Mouse (Mus musculus) left cerebral cortex, adult 8-10 months (tissue): ENCODE data around the gene Mmp23. TPM values are rescaled to one million over a fixed set of nuclear protein-coding genes. Genes with fewer than 3 reads are reported as not detected.
"Not testable (repeated sequence)": the region's sequence is repeated elsewhere in the genome, so short reads cannot be mapped to it uniquely, and the experiment has no call there.

Source experiments
- DNase-seq, 2 experiments: peaks; one replicate each; pipeline ENCODE4 v3.0.0; 2022; ENCODE audit warnings: low spot score in 2 of 2
- total RNA-seq, 4 experiments: library from RNA; stranded (reverse); gene quantifications; 2 replicates each; pipeline ENCODE4 v1.2.4; 2022

Gene Mmp23
- 1 to 10 TPM in 3 of 4 experiments, under 1 TPM in 1; 0.99 to 2.8 (median 2.1) TPM for total RNA-seq

DNA sequence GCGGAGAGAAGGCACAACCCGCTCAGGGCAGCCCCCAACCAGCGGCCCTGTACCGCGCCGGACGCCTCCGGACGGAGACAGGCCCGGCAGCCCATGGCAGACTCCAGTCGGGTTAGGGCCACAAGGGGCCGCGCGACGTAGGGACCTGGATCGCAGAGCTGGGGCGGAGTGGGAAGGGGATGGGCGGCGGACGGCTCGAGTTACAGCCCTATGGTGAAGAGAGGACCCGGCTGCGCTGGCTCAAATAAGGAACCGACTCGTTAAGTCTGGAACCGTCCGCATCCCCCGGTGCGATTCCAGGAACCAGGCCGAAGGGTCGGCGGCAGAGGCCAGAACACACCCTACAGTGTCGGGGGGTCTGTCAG, at the start of gene Mmp23:
TSS of gene Mmp23 (minus strand) at position 299 of the 365 bp plus-strand sequence.
- DNase-seq: no peak

DNA sequence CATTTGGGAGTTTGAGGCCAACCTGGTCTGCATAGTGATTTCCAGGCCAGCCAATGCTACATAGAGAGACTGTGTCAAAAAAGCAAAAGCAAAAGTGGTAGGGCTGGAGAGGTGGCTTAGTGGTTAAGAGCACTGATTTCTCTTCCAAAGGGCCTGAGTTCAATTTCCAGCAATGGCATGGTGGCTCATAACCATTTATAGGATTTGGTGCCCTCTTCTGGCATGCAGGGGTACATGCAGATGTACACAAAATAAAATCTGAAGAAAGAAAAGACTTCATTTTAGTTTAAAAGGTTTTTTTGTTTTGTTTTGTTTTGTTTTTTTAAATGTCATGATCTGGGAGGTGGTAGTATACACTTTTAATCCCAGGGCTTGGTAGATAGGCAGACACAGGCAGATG, 47.2 kb upstream of the Mmp23 start:
- no peak for DNase-seq

DNA sequence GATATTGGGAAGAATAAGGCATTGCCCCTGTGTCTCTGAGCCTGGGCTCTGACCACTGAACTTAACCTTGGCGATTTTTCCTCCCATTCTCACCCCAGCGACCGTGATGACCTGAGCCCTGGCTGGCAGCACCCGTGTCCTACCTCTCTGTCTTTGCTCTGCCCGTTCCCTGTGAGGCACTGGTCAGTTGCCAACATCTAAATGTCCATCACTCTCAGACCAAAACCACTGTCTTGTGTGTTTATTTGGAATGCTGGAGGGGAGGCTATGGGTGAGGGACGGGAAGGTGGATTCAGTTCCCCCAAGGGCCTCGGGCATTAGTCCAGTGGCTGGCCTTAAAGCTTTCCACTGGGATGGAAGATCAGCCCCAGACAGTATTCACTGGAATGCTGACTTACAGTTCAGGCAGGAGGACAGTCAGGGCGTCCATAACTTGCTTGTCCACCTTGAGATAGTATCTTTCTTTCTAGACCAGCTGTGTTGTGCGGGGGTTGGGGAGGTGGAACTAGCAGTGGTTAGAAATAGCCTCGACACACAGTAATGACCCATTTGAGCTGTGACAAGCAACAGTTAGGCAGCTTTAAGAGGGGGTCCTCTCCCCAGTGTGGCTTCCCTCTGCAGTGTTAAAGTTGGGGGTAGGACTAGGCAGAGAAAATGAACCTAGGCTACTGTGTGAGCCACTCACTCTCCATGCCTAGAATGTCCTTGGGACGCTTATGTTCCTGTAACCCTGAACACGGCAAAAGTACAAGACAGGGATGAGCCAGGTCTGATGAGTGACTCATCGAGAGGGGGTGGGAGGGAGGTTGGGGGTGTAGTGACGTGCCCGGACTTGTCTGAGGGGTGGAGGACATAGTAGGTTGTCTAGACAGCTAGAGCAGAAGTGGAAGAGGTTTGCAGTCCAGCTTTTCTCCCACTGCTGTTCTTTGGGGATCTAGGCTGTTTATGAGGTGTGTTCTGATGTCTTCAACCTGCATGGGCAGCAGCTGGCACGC, 43.4 kb upstream of the Mmp23 start:
- DNase-seq: no peak

- DNase-seq: no peak
These were observed 42.4 kb upstream of the Mmp23 start for GRCm38 (mm10) chr4:155695531-155696062.

DNA sequence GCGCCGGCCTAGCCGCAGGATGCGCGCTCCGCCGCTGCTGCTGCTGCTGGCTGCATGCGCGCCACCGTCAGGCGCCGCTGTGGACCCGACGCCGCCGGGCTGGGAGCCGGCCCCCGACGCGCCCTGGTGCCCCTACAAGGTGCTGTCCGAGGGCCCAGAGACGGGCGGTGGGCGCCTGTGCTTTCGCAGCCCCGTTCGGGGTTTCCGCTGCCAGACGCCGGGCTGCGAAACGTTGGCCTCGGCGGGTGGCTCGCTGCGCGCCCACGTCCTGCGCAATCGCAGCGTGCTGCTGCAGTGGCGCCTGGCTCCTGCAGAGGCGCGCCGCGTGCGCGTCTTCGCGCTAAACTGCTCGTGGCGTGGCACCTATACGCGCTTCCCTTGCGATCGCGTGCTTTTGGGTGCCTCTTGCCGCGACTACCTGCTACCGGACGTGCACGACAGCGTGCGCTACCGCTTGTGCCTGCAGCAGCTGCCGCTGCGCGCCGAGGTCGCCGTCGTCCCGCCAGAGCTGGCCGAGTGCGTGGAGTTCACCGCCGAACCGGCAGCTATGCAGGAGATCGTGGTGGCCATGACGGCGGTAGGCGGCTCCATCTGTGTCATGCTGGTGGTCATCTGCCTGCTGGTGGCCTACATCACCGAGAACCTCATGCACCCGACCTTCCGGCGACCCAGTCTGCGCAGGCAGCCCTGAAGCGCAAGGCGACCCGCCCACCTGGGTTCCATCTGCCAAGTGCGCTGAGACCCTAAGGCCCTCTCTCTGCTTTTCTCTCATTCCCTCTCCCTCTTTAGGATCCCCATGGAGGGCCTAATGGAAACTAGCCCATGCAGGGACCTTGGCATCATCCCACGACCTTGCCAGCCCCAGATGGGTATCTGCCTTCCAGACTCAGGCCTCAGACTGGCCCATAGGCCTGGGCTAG, 41.6 kb upstream of the Mmp23 start:
- peak; percentile 71 to 82 for DNase-seq

DNA sequence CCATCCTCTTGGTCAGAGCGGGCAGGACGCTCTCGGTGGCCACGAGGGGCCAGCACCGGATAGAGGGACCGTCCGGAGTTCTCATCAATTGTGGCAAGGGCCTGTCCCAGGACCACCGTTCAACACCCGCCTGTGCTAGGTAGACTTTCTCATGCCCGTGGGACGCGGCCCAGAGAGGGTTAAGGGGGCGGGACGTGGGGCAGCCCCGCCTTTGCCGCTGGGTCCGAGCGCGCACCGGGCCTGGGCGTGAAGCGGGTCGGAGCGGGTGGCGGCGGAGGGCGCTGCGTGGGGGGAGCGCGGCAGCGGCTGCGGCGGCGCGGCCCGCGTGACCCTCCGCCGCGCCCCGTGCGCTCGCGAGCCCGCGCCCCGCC, 40.9 kb upstream of the Mmp23 start, which contains the start of gene Fndc10:
TSS of gene Fndc10 (plus strand) at position 232 of the 371 bp plus-strand sequence.
- DNase-seq: peak; percentile 63 to 78

DNA sequence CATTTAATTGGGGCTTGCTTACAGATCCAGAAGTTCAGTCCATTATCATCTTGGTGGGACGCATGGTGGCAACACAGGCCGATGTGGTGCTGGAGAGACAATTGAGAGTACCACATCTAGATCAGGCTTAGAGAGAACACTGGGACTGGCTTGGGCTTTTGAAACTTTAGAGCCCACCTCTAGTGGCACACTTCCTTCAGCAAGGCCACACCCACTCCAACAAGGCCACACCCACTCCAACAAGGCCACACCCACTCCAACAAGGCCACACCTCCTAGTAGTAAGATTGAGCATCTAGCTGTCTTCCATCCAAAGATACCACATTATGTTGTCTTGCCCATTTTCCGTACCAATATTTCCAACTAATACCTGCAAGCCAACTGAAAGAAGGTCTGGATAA, 39.2 kb upstream of the Mmp23 start:
- DNase-seq: no peak

DNA sequence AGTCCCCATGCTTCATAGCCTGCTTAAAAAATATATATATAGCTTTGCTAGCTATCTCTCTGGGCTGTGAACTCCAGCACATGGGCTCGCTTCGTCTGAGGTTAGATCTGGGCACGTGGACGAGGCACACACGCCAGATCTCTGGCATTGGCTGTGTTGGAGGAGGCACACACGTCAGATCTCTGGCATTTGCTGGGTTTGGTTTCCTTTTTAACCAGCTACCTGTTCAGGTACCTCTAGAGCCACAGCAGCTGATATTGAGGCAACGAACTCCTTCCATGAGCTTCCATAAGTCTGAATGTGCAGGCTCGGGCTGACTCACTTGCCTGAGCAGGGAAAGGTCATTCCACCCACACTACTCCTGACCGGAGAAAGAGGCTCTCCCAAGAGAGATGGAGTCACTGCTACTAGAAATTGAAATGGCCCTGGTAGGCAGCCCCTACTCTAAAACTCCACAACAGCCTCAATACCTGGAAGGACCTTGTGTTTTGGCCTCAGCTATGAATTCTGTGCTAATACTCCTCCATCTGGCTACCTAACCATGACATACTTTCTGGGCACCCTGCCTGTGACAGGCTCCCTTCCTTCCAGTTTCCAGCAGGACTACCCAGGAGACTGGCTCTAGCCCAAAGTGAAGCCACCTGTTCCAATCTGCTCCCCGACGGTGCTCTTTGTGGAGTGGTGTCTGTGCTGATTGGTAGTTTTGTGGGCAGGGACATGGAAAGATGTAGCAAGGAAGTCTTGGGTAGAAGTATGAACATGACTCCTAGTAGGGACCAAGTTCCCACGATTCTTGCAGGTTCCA, 37.6 kb upstream of the Mmp23 start:
- peak in 1 of 2 experiments; percentile 32 for DNase-seq

DNA sequence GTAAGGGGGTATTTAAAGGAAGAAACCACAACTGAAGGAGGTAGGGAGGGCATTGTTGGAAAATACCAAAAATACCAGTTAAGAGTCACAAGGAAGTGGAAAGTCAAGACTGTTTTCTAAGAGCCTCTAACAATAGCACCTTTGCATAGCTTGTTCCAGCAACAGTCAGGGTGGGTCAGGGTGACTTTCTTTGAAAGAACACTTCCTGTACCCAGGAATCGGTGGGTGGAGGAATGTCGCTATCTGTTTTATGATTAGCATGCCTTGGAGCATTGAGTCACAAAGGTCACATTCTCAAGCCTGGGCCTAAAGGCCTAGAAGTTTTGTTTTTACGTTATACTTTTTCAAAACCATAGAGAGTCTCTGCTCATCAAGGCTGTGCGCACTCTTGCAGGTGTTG, 34.6 kb upstream of the Mmp23 start:
- not testable (repeated sequence) for DNase-seq

GRCm38 (mm10) chr4:155683670-155684277, 30.6 kb upstream of the Mmp23 start:
- not testable (repeated sequence) for DNase-seq

DNA sequence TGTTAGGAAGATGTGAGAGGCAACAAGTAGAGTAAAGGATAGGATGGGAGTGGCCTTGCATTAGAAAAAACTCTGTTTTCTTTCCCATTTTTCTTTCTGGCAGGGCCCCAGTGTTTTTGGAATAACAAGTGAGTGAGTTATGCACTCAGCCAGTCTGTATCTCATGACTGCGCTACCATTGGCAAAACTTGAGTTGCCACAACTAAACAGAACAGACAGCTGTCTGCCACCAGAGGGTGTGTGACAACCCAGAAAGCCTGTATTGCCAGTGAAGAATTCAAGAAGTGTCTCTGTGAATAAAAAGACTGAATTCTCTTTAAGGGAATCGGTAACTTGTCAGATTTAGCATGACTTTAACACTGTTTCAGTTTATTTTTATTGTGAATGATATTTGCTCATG, 22.8 kb upstream of the Mmp23 start:
- DNase-seq: no peak

DNA sequence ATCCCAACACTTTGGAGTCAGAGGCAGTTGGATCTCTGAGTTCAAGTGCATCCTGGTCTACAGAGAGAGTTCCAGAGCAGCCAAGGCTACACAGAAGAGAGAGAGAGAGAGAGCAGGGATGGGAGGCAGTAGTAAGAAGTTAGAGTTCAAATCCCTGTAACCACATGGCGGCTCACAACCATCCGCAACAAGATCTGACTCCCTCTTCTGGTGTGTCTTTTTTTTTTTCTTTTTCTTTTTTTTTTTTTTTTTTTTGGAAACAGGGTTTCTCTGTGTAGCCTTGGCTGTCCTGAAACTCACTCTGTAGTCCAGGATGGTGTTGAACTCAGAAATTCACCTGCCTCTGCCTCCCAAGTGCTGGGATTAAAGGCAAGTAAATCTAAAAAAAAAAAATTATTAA, 18.9 kb upstream of the Mmp23 start:
- no peak for DNase-seq

DNA sequence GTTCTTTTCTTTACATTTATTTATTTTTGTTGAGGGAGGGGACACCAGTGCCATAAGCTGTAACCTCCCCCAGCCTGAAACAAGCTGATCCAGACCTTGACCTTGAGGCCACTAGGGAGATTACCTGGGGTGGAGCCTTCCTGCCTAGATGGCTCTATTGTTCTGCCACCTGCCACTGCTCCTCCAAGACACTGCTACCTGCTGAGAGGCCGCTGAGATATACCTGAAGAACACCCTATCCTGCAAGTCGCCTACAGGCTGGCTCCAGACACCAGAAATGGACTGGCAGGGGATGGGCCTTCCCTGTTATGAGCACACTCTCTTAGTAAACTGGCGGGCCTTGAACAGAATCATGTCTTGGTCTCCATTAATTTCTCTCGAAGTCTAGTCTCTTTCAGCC, 17.1 kb upstream of the Mmp23 start:
- not testable (repeated sequence) for DNase-seq

- no peak for DNase-seq
These were observed 16.5 kb upstream of the Mmp23 start for GRCm38 (mm10) chr4:155669598-155670075.

GRCm38 (mm10) chr4:155668689-155669597, 15.8 kb upstream of the Mmp23 start, which contains the start of gene Mib2:
Mib2 (minus strand) TSS chr4:155669198.
- DNase-seq: peak; percentile 98

- no peak for DNase-seq
These were observed 13.7 kb upstream of the Mmp23 start for GRCm38 (mm10) chr4:155666903-155667302.

DNA sequence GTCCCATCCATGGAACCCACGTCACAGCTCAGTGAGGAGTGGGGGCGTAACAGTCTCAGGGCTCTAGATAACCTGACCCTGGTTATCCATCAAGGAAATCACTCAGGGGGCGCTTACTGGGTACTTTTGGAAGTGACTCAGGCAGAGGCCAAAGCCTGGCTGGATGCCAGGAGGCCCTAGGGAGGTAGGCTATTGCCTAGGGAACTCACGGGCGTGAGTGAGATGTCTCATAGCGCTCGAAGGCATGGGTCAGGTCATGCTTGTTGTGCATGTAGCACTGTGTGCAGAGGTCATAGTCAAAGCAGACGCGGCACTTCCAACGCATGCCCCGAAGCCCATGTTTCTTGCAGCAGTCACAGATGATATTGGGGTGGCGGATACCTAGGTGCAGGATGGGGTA, 7.5 kb upstream of the Mmp23 start:
- DNase-seq: no peak

DNA sequence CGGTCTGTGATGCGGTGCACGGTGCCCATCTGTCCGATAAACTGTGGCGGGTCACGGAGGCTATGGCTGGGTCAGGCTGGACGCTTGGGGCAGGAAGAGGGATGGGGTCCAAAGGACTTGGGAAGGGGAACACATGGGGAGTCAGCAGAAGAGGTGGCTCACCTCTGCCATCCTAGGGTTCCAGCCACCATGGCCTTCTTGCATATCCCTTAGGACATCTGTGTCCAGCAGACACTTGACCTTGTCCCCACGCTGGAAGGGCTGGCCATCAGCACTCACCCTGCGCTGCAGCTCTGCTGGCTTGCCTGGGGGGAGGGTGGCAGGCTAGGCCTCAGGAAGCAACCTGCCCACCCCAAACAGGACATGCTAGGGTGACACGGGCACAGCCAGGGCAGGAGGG, 5.8 kb upstream of the Mmp23 start:
- no peak for DNase-seq

DNA sequence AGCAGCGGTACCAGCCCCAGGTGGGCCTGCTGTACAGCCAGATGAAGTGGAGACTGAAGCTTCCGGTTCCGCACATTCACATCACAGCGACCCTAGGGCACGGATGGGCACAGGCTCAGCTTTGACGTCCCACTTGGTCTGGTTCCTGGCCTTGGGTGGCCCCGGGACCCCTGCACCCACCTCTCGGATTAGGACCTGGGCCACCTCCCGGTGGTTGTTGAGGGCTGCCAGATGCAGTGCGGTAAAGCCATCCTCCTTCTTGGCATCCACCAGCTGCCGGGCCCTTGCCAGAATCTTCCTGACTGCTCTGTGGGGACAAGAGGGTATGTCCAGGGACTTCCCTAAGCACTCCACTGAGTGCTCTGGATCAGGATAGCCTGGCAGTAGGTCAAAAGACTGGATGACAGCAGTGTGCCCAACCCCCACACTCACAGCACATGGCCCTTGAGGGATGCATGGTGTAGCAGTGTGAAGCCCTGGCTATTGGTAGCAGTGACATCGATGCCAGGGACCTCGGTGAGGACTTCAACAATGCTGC, 3.1 kb upstream of the Mmp23 start:
- no peak for DNase-seq
